Mouse (Mus musculus) stomach, postnatal 0 days (tissue): Measurements from ENCODE around the gene Mef2d. TPM values are rescaled to one million over a fixed set of nuclear protein-coding genes. Genes with fewer than 3 reads are reported as not detected.

ENCODE experiments used
- ATAC-seq: fragments of 200-750 bp; cut with Nextera tagmentation; 2 replicates; pipeline ENCODE4 v1.8.0; 2017; ENCODE audit not compliant: low FRiP score, low TSS enrichment
- DNase-seq: peaks from one replicate; pipeline ENCODE4 v3.0.0-alpha.2; 2016; ENCODE audit warnings: low spot score
- H3K27ac ChIP-seq: fragments of 300-500 bp; sonication (generic); replicated peaks from 2 replicates; pipeline ENCODE4 v1.5.1; 2014; ENCODE audit warnings: mild to moderate bottlenecking, control low read depth
- H3K27me3 ChIP-seq: fragments of 300-500 bp; sonication (generic); 2 replicates; pipeline ENCODE4 v1.6.1; 2014; ENCODE audit warnings: low read length; ENCODE audit not compliant: control insufficient read depth, insufficient read depth
- H3K36me3 ChIP-seq: fragments of 300-500 bp; sonication (generic); 2 replicates; pipeline ENCODE4 v1.6.1; 2014; ENCODE audit warnings: low read length, mixed read lengths; ENCODE audit not compliant: control insufficient read depth, insufficient read depth
- H3K4me1 ChIP-seq: fragments of 300-500 bp; sonication (generic); replicated peaks from 2 replicates; pipeline ENCODE4 v1.6.1; 2014; ENCODE audit warnings: antibody characterized with exemption; ENCODE audit not compliant: control insufficient read depth, insufficient read depth
- H3K4me2 ChIP-seq: fragments of 300-500 bp; sonication (generic); replicated peaks from 2 replicates; pipeline ENCODE4 v1.6.1; 2014; ENCODE audit warnings: low read depth, mild to moderate bottlenecking, control low read depth, moderate library complexity
- H3K4me3 ChIP-seq: fragments of 300-500 bp; sonication (generic); 2 replicates; pipeline ENCODE4 v1.5.1; 2014; ENCODE audit warnings: low read depth, low read length, control low read depth
- H3K9ac ChIP-seq: fragments of 300-500 bp; sonication (generic); 2 replicates; pipeline ENCODE4 v1.6.1; 2014; ENCODE audit warnings: mild to moderate bottlenecking, low read length, control low read depth, mixed read lengths
- H3K9me3 ChIP-seq: fragments of 300-500 bp; sonication (generic); 2 replicates; pipeline ENCODE4 v1.6.1; 2016; ENCODE audit warnings: low read length; ENCODE audit not compliant: control insufficient read depth
- CTCF ChIP-seq: IDR thresholded peaks from 2 replicates; pipeline ENCODE4 v1.5.1; 2016; ENCODE audit warnings: antibody characterized with exemption, low read depth, mild to moderate bottlenecking, moderate library complexity
- EP300 ChIP-seq: optimal IDR thresholded peaks from 2 replicates; pipeline ENCODE3; 2016; ENCODE audit warnings: antibody characterized with exemption
- WGBS: fragments of 180-500 bp; shearing (Covaris S2); extraction: QIAGEN DNeasy Blood & Tissue Kit; methylation state at CpG from one replicate; pipeline ENCODE4 v1.1.7; 2014; 5-methylcytosine and 5-hydroxymethylcytosine counted together
- polyA plus RNA-seq: library from polyadenylated mRNA; unstranded; fragments of >200 nt; fragmentation: Nextera tagmentation; extraction: Ambion mirVana; gene quantifications from 2 replicates; pipeline ENCODE4 v1.2.1, GENCODE M21; 2015

The Mef2d gene
- polyA plus RNA-seq, 1 experiment from 2014 or later = 10.6 TPM

GRCm38 (mm10) chr3:88212356-88212755, 70.2 kb downstream of the Mef2d start:
- H3K27me3 ChIP-seq = peaks cover 27% of the 10 kb centered on the region
- no peak overlapping the region for H3K27ac ChIP-seq
- DNase-seq (no peak), ATAC-seq (no peak)
- no peak overlapping the region for H3K9ac ChIP-seq
- H3K4me1 ChIP-seq = 0 out of 2 replicates have a peak, but pooled peaks cover 4% of the 10 kb centered on the region
- no peak overlapping the region for H3K4me2 ChIP-seq
- no peak overlapping the region for H3K4me3 ChIP-seq
- WGBS = 10% methylated on average over 1 of the region's 1 CpGs
- no peak for TF ChIP-seq CTCF
- TF ChIP-seq EP300 = no peak
- H3K9me3 ChIP-seq = no peaks in the 10 kb centered on the region
- H3K36me3 ChIP-seq = no peaks in the 10 kb centered on the region

GRCm38 (mm10) chr3:88213019-88213418, 70.8 kb downstream of the Mef2d start:
- 0% methylated on average over 2 of the region's 2 CpGs for WGBS
- Histone ChIP-seq H3K4me1 (0 out of 2 replicates have a peak, but pooled peaks cover 4% of the 10 kb centered on the region), H3K9ac (no peak overlapping the region), H3K4me2 (no peak overlapping the region), H3K27me3 (peaks cover 27% of the 10 kb centered on the region), H3K9me3 (no peaks in the 10 kb centered on the region), H3K27ac (no peak overlapping the region), H3K36me3 (no peaks in the 10 kb centered on the region), H3K4me3 (no peak overlapping the region)
- no peak for ATAC-seq
- TF ChIP-seq EP300 (no peak), CTCF (no peak)
- no peak for DNase-seq

GRCm38 (mm10) chr3:88214197-88214938, 72.2 kb downstream of the Mef2d start:
- H3K36me3 ChIP-seq = no peaks in the 10 kb centered on the region
- H3K4me2 ChIP-seq = peak overlapping the region; percentile 47

GRCm38 (mm10) chr3:88214971-88215552, 72.9 kb downstream of the Mef2d start:
- peaks cover 32% of the 10 kb centered on the region for H3K27me3 ChIP-seq
- DNase-seq (peak; percentile 41), ATAC-seq (peak; percentile 56; the same call in 1 of the 2 replicates)
- H3K4me3 ChIP-seq = peak overlapping the region; percentile 34
- H3K36me3 ChIP-seq = no peaks in the 10 kb centered on the region
- no peak overlapping the region for H3K27ac ChIP-seq
- H3K9ac ChIP-seq = no peak overlapping the region
- 0 out of 2 replicates have a peak, but pooled peaks cover 4% of the 10 kb centered on the region for H3K4me1 ChIP-seq
- no peaks in the 10 kb centered on the region for H3K9me3 ChIP-seq
- peak overlapping the region; percentile 47 for H3K4me2 ChIP-seq
- TF ChIP-seq EP300 (no peak), CTCF (no peak)
- 1% methylated on average over 48 of the region's 48 CpGs for WGBS

More at GRCm38 (mm10) chr3:88214197-88214938, 72.2 kb downstream of the Mef2d start:
- Histone ChIP-seq H3K4me3 (peak overlapping the region; percentile 34), H3K9me3 (no peaks in the 10 kb centered on the region), H3K4me1 (0 out of 2 replicates have a peak, but pooled peaks cover 4% of the 10 kb centered on the region), H3K27ac (no peak overlapping the region), H3K9ac (no peak overlapping the region), H3K27me3 (peaks cover 31% of the 10 kb centered on the region)
- ATAC-seq = peak; percentile 24; the same call in 1 of the 2 replicates
- DNase-seq = no peak
- WGBS = 2% methylated on average over 33 of the region's 42 CpGs
- TF ChIP-seq EP300 (no peak), CTCF (no peak)

GRCm38 (mm10) chr3:88215553-88216004, 73.4 kb downstream of the Mef2d start:
- no peak for TF ChIP-seq EP300
- no peak for TF ChIP-seq CTCF
- WGBS = 1% methylated on average over 23 of the region's 23 CpGs
- Histone ChIP-seq H3K27me3 (peaks cover 31% of the 10 kb centered on the region), H3K36me3 (no peaks in the 10 kb centered on the region), H3K27ac (no peak overlapping the region), H3K9me3 (no peaks in the 10 kb centered on the region), H3K4me3 (peak overlapping the region; percentile 34), H3K4me2 (peak overlapping the region; percentile 47), H3K9ac (no peak overlapping the region), H3K4me1 (0 out of 2 replicates have a peak, but pooled peaks cover 4% of the 10 kb centered on the region)
- ATAC-seq = 0 out of 2 replicates have a peak, but pooled peaks have one; percentile 45
- no peak for DNase-seq

- H3K4me1 ChIP-seq = 0 out of 2 replicates have a peak, but pooled peaks cover 4% of the 10 kb centered on the region
- no peaks in the 10 kb centered on the region for H3K36me3 ChIP-seq
- ATAC-seq (no peak), DNase-seq (no peak)
- 5% methylated on average over 6 of the region's 6 CpGs for WGBS
- H3K4me3 ChIP-seq = no peak overlapping the region; the same call in 1 of the 2 replicates
- no peaks in the 10 kb centered on the region for H3K9me3 ChIP-seq
- no peak overlapping the region for H3K9ac ChIP-seq
- TF ChIP-seq EP300 = no peak
- no peak for TF ChIP-seq CTCF
- no peak overlapping the region for H3K27ac ChIP-seq
- peak overlapping the region; percentile 47 for H3K4me2 ChIP-seq
- H3K27me3 ChIP-seq = peaks cover 27% of the 10 kb centered on the region; the same call in 1 of the 2 replicates
Measured at GRCm38 (mm10) chr3:88216116-88216515, 73.9 kb downstream of the Mef2d start.
